Mouse (Mus musculus) liver, embryonic 14.5 days (tissue): ENCODE data around the gene Ankle1. TPM values are rescaled to one million over a fixed set of nuclear protein-coding genes. Genes with fewer than 3 reads are reported as not detected.

ENCODE experiments used
- ATAC-seq: fragments of 200-750 bp; cut with Nextera tagmentation; 2 replicates; pipeline ENCODE4 v1.8.0; 2017; ENCODE audit warnings: moderate number of reproducible peaks, mild to moderate bottlenecking, moderate library complexity; ENCODE audit not compliant: insufficient read depth
- DNase-seq, 3 experiments: peaks; one replicate each; pipeline ENCODE4 v3.0.0-alpha.2; 2012 to 2013; ENCODE audit warnings: low read depth in 3 of 3, low spot score in 3 of 3
- H3K27ac ChIP-seq: fragments of 300-500 bp; sonication (generic); 2 replicates; pipeline ENCODE4 v1.5.1; 2014; ENCODE audit warnings: moderate library complexity, mild to moderate bottlenecking, control low read depth, inconsistent platforms
- H3K27me3 ChIP-seq: fragments of 300-500 bp; sonication (generic); 2 replicates; pipeline ENCODE4 v1.6.1; 2014; ENCODE audit warnings: mild to moderate bottlenecking, low read length, moderate library complexity; ENCODE audit not compliant: control insufficient read depth, insufficient read depth
- H3K36me3 ChIP-seq: fragments of 300-500 bp; sonication (generic); replicated peaks from 2 replicates; pipeline ENCODE4 v1.6.1; 2014; ENCODE audit warnings: low read depth; ENCODE audit not compliant: control insufficient read depth, insufficient read depth
- H3K4me1 ChIP-seq, 2 experiments: fragments of 200-500 bp in 1 of 2; fragments of 300-500 bp in 1 of 2; sonication (generic) in 1 of 2; replicated peaks; 2 replicates each; pipeline ENCODE4 v1.6.1; 2012 to 2014; ENCODE audit warnings: antibody characterized with exemption in 1 of 2, inconsistent platforms in 1 of 2, low read length in 1 of 2; ENCODE audit not compliant: control insufficient read depth in 2 of 2, insufficient read depth in 2 of 2
- H3K4me2 ChIP-seq: fragments of 300-500 bp; sonication (generic); 2 replicates; pipeline ENCODE4 v1.6.1; 2014; ENCODE audit warnings: low read depth, mild to moderate bottlenecking, control low read depth, moderate library complexity
- H3K4me3 ChIP-seq, 2 experiments: fragments of 200-500 bp in 1 of 2; fragments of 300-500 bp in 1 of 2; sonication (generic) in 1 of 2; 2 replicates each; pipeline ENCODE4 v1.5.1; 2012 to 2014; ENCODE audit warnings: low read depth in 2 of 2, low read length in 2 of 2, mild to moderate bottlenecking in 2 of 2, control low read depth in 1 of 2, inconsistent platforms in 1 of 2, moderate library complexity in 1 of 2; ENCODE audit not compliant: insufficient read depth in 1 of 2
- H3K9ac ChIP-seq: fragments of 300-500 bp; sonication (generic); replicated peaks from 2 replicates; pipeline ENCODE4 v1.6.1; 2014; ENCODE audit warnings: mild to moderate bottlenecking, control low read depth, moderate library complexity
- H3K9me3 ChIP-seq: fragments of 300-500 bp; sonication (generic); 2 replicates; pipeline ENCODE4 v1.6.1; 2016; ENCODE audit warnings: low read length, mixed read lengths; ENCODE audit not compliant: control insufficient read depth
- CTCF ChIP-seq: IDR thresholded peaks from 2 replicates; pipeline ENCODE4 v1.5.1; 2016; ENCODE audit warnings: antibody characterized with exemption, low read depth, control low read depth
- EP300 ChIP-seq: IDR thresholded peaks from 2 replicates; pipeline ENCODE4 v1.6.1; 2016; ENCODE audit warnings: antibody characterized with exemption, low read depth
- WGBS: fragments of 180-500 bp; shearing (Covaris S2); extraction: QIAGEN DNeasy Blood & Tissue Kit; methylation state at CpG from one replicate; pipeline ENCODE4 v1.1.7; 2014; ENCODE audit not compliant: insufficient replicate concordance; 5-methylcytosine and 5-hydroxymethylcytosine counted together
- polyA plus RNA-seq, 2 experiments: library from polyadenylated mRNA; depleted of rRNA in 1 of 2; stranded (reverse) in 1 of 2; unstranded in 1 of 2; fragments of >200 nt; fragmentation: Nextera tagmentation in 1 of 2; extraction: Ambion mirVana in 1 of 2; gene quantifications; 2 replicates each; pipeline versions ENCODE4 v1.2.1 to v1.2.3; 2012 to 2014

The Ankle1 gene
- polyA plus RNA-seq, 2 experiments: 17.8 to 58.0 TPM

DNA sequence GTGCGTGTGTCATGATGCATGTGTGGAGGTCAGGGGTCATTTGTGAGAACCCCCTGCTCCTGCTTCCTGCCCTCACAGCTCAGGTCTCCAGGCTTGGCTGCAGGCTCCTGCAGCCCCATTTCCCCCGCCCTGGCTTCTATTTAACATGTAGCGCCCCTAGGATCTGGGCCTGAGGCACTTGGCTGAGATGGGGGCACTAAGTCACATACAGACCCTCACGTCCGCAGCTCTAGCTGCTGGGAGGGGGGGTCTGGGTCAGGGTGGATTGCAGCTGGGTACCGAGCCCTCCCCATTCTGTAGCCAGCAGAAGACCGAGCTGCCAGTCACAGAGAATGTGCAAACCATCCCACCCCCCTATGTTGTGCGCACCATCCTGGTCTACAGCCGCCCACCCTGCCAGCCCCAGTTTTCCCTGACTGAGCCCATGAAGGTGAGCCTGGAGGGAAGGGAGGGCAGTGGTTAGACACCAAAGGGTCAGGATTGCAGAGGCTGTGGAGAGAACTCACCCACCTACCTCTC is 3.3 kb upstream of the Ankle1 start:
- no peak overlapping the region for H3K27ac ChIP-seq
- no peaks in the 10 kb centered on the region for H3K9me3 ChIP-seq
- H3K27me3 ChIP-seq: no peaks in the 10 kb centered on the region
- WGBS: 78% methylated on average over 9 of the region's 9 CpGs
- peaks cover 10 to 12% of the 10 kb centered on the region in 2 experiments for H3K4me1 ChIP-seq
- no peak overlapping the region for H3K4me3 ChIP-seq
- peaks cover 9% of the 10 kb centered on the region for H3K36me3 ChIP-seq
- no peak overlapping the region for H3K9ac ChIP-seq
- TF ChIP-seq CTCF: no peak
- no peak for TF ChIP-seq EP300
- H3K4me2 ChIP-seq: no peak overlapping the region
- DNase-seq (no peak), ATAC-seq (no peak)

GRCm38 (mm10) chr8:71403107-71403885 is 2.5 kb upstream of the Ankle1 start:
- H3K27ac ChIP-seq: no peak overlapping the region
- H3K36me3 ChIP-seq: peaks cover 17% of the 10 kb centered on the region
- ATAC-seq: no peak
- H3K4me1 ChIP-seq: peaks cover 8 to 10% of the 10 kb centered on the region in 2 experiments
- no peaks in the 10 kb centered on the region for H3K27me3 ChIP-seq
- H3K4me2 ChIP-seq: no peak overlapping the region
- DNase-seq: no peak
- H3K9me3 ChIP-seq: no peaks in the 10 kb centered on the region
- 75% methylated on average over 6 of the region's 6 CpGs for WGBS
- no peak overlapping the region for H3K9ac ChIP-seq
- H3K4me3 ChIP-seq: no peak overlapping the region
- TF ChIP-seq CTCF (no peak), EP300 (no peak)

- peaks cover 8 to 10% of the 10 kb centered on the region in 2 experiments for H3K4me1 ChIP-seq
- DNase-seq: no peak
- ATAC-seq: no peak
- H3K9ac ChIP-seq: no peak overlapping the region
- H3K4me2 ChIP-seq: no peak overlapping the region
- H3K9me3 ChIP-seq: no peaks in the 10 kb centered on the region
- no peak overlapping the region for H3K27ac ChIP-seq
- H3K36me3 ChIP-seq: peaks cover 22% of the 10 kb centered on the region
- WGBS: 73% methylated on average over 8 of the region's 8 CpGs
- no peak for TF ChIP-seq EP300
- no peak for TF ChIP-seq CTCF
- H3K4me3 ChIP-seq: no peak overlapping the region
- no peaks in the 10 kb centered on the region for H3K27me3 ChIP-seq
Observed at GRCm38 (mm10) chr8:71404011-71404410, 1.8 kb upstream of the Ankle1 start.

DNA sequence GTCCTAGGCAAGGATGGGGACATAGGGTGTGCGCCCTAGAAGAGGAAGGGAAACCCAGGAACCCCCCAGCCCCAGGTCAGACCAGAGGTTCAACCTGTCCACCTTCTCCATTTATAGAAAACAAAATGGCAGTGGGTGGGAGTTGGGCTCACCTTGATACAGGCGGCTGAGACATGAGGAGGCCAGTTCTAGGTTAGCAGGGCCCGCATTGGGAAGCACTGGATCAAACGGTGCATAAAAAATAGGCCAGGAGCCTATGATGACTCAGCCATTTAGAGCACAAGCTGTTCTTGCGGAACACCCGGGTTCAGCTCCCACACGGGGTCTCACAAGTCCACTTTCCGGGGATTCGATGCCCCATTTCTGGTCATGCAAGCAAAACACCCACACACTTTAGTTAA is 859 bp upstream of the Ankle1 start:
- no peak for ATAC-seq
- no peak for DNase-seq
- no peaks in the 10 kb centered on the region for H3K9me3 ChIP-seq
- H3K27ac ChIP-seq: no peak overlapping the region; the same call in 1 of the 2 replicates
- 65% methylated on average over 9 of the region's 9 CpGs for WGBS
- peak overlapping the region; percentile 2 to 94; a peak in 3 of 4 replicates for H3K4me3 ChIP-seq
- TF ChIP-seq EP300 (no peak), CTCF (no peak)
- H3K9ac ChIP-seq: peak overlapping the region; percentile 61
- peak overlapping the region; percentile 70 for H3K4me2 ChIP-seq
- H3K36me3 ChIP-seq: peaks cover 29% of the 10 kb centered on the region
- peaks cover 8 to 10% of the 10 kb centered on the region in 2 experiments for H3K4me1 ChIP-seq
- no peaks in the 10 kb centered on the region for H3K27me3 ChIP-seq

DNA sequence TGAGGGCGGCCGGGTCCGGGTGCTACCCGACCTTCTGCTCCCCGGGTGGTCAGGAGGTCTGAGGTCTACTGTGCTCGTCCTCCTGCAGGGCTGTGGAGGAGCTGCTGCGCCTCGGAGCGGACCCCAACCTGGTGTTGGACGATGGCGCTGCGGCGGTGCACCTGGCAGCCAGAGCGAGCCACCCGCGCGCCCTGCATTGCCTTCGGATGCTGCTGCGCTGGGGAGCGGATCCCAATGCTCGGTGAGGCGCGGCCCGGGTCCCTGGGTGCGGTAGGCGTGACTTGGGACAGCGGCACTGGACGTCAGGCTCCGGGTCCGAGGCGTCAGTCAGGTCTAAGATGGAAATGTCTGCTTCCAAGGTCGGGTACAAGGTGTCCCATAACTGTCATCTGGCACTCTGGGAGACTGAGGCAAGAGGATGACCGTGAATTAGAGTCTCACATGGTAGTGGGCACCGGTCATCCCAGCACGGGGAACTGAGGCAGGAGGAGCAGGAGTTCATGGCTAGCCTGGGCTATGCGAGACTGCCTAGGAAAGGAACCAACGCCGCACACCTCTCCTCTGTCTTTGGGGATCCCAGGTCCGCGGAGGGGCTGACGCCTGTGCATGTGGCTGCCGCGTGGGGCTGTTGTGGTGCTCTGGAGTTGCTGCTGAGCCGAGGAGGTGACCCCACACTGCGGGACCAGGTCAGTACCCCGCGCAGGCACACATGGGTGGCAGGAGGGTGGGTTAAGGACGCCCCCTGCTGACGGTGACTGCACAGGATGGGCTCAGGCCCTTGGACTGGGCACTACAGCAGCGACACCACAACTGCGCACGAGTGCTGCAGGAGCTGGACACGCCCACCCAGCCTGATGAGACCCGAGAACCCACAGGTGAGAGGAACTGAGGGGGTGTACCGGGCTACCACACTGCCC is 547 bp downstream of the Ankle1 start:
- Histone ChIP-seq H3K36me3 (peaks cover 29% of the 10 kb centered on the region), H3K27ac (peak overlapping the region; percentile 55), H3K4me2 (peak overlapping the region; percentile 70), H3K4me3 (peak overlapping the region; percentile 92 to 94), H3K4me1 (peaks cover 8 to 10% of the 10 kb centered on the region in 2 experiments), H3K27me3 (no peaks in the 10 kb centered on the region), H3K9ac (peak overlapping the region; percentile 93), H3K9me3 (no peaks in the 10 kb centered on the region)
- DNase-seq: peak; percentile 55 to 59 (median 58)
- peak; percentile 75 for ATAC-seq
- peak; percentile 97 for TF ChIP-seq CTCF
- no peak for TF ChIP-seq EP300
- WGBS: under 1% methylated on average over 55 of the region's 55 CpGs
